Mouse (Mus musculus) left cerebral cortex, postnatal 14 days (tissue): ENCODE data around the gene Slc25a39. TPM values are rescaled to one million over a fixed set of nuclear protein-coding genes. Genes with fewer than 3 reads are reported as not detected.
"Not testable (repeated sequence)": the region's sequence is repeated elsewhere in the genome, so short reads cannot be mapped to it uniquely, and the experiment has no call there.

ENCODE experiments used
- DNase-seq, 2 experiments: peaks; one replicate each; pipeline ENCODE4 v3.0.0; 2021 to 2022; ENCODE audit warnings: low spot score in 2 of 2, mixed read lengths in 1 of 2
- intact Hi-C: fragments of 180-260 bp; cut with DNase I; formaldehyde crosslinking; loops from one replicate; pipeline ENCODE4 v1.15.1; 2025
- total RNA-seq, 2 experiments: library from RNA; stranded (reverse); gene quantifications; 2 replicates each; pipeline ENCODE4 v1.2.3; 2021

The Slc25a39 gene
- total RNA-seq, 2 experiments from 2014 or later = 71.0 to 71.3 TPM

DNA sequence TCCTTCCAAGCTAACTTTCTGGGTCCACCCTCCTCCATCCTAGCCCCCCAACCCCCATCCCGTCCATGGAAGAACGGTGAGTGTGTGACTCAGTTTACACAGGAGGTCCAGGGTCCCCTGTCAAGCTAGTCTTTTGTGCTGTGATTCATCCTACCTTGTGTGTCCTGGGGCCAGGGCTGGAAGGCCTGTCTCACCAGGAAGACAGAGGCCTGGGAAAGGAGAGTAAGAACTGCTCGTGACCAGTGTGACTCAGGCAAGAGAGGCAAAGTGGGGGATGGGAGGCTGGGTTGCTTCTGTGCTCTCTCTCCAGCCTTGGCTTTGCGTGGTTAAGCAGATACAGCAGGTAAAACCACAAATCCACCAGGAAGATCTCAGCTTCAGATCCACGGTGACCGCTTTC is 16.9 kb upstream of the Slc25a39 start:
- DNase-seq = no peak
- intact Hi-C loops = no loop called here

DNA sequence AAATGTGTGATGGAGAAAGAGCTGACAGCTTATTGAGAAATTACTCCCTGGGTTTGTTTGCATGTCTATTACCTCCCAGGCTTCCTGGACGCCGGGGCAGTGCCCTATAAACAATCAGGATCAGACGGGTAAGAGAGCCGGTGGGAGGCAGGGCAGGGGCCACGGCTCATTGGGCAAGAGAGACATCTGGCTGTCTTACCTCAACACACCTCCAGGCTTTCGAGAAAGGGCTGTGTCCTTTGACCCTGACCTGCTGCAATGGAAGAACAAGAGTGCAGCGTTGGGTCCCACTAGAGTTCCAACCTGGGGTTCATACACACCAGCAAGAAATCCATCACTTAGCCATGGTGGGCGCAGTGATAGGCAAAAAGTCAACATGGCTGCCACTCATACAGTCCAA is 13.8 kb upstream of the Slc25a39 start:
- no peak for DNase-seq
- intact Hi-C loops = no loop called here

DNA sequence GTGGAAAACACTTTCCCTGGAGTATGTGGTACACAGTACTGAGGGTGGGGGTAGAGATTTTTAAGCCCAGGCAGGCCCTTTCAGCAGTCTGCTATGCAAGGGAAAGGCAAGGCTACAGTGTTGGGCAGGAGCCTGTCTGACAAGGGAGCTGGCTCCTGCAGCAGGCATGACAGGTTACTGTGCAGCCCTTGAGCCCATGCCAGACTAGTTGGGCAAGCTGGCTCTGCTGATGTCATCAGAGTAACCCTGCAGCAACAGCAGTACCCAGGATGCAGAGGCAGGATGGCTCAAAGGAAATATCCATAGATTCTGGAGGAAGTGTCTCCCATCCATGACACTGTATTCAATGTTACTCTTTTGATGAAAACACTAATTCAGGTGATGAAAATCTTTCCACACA is 11.1 kb upstream of the Slc25a39 start:
- no peak for DNase-seq
- intact Hi-C loops = no loop called here

DNA sequence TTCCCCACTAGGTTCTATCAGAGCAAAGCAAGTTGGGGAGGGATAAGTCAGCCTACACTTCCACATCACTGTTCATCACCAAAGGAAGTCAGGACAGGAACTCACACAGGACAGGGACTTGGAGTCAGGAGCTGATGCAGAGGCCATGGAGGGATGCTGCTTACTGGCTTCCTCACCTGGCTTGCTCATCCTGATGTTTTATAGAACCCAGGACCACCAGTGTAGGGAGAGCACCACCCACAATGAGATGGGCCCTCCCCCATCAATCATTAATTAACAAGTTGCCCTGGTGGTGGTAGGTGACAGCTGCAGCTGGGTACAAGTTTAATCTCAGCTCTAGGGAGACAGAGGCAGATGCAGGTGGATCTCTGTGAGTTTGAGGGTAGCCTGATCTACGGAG is 9.4 kb upstream of the Slc25a39 start:
- DNase-seq = no peak
- intact Hi-C loops = no loop called here

DNA sequence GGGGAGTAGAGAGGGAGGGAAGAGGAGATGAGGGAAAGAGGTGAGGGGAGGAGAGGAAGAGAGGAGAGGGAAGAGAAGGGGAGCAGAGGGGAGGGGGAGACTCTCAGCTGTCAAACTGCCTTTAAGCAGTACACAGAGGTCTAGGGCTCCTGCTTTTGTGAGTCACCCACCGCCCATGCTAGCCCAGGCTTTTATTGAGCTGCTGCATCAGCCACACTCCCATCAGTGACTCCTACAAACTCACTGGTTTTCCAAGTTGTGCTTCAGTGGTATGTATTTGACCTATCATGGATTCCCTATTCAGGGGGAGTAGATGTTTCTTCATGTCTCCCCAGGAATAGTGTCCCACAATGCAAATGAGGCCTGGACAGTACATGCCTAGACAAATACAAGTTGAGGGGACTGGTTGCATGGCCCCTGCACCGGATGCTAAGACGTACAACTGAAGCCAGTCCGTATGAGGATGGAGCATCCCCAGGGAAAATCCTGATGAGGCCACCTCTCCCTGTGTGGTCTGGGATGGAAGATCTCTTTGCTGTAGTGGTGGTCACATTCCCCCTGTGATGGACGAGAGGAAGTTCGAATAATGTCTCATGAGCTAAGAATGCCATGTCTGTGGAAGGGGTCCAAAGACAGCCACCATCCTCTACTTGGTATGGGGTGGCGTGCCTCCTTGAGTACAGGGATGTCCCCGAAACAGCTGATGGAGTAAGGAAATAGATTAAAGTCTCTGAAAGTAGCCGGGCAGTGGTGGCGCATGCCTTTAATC is 7.5 kb upstream of the Slc25a39 start:
- DNase-seq = no peak
- intact Hi-C loops = no loop called here

DNA sequence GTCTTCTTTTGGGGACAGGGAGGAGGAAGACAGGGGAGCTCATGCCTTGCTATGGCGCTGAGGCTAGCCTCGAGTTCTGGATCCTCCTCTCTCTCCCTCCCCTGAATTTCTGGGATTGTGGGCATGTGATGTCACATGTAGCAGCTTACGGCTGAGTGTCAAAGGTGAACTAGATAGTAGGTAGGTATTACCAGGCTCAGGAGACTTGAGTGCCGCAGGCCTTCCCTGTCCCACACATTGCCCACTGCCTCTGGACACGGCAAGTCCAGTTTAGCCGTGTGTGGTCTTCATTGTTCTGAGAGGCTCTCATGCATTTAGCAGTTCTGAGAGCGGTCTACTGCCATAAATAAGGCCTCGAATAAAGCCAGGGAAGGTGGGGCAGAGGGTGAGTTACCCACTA is 5.3 kb upstream of the Slc25a39 start:
- no peak for DNase-seq
- intact Hi-C loops = no loop called here

DNA sequence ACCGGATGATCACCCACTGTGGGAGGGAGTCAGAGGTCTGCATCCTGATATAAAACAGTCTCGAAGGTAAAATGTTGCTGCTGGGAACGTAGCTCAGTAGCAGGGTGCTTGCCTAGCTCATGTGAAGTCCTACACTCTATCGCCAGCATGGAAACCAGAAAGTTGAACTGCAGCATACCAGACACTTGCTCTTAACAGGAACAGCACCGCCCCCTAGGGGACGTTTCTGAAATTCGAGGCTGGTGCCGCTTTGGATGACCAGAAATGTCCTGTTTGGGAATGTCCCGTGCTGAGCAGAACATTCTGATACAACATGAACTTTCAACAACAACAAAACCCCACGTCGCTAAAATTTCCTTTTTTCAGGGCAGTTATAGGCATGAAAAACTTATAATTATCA is 4.0 kb upstream of the Slc25a39 start:
- intact Hi-C loops = loop anchor here (2.0 kb wide), 1 partner anchor 103 kb away; no protein-coding TSS in a partner anchor
- DNase-seq = peak; percentile 93 to 95

DNA sequence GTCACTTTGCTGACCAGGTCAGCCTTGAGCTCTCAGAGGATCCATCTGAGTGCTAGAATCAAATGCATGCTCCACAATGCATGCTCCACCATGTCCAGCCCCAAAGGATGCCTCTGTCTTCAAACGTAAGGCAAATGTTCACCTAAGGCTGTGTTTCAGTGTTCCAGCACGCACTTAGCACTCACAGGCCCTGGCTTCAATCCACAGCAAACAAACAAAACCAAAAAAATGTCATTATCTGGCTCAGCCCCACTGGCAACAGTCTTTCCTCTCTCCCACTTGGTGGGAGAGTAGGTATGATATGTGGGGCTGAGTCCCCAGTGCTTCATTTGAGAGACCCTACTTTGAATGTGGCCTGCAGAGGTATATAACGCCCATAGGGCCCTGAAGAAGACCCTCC is 3.3 kb upstream of the Slc25a39 start:
- intact Hi-C loops = loop anchor here (2.0 kb wide), 1 partner anchor 102 kb away; no protein-coding TSS in a partner anchor
- DNase-seq = no peak

DNA sequence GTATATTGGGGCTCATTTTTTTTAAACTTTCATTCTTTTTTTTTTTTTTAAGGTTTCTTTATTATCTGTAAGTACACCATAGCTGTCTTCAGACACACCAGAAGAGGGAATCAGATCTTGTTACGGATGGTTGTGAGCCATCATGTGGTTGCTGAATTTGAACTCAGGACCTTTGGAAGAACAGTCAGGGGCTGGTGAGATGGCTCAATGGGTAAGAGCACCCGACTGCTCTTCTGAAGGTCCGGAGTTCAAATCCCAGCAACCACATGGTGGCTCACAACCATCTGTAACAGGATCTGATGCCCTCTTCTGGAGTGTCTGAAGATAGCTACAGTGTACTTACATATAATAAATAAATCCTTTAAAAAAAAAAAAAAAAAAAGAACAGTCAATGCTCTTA is 2.6 kb upstream of the Slc25a39 start:
- intact Hi-C loops = loop anchor here (2.0 kb wide), 1 partner anchor 102 kb away; no protein-coding TSS in a partner anchor
- DNase-seq = not testable (repeated sequence)

DNA sequence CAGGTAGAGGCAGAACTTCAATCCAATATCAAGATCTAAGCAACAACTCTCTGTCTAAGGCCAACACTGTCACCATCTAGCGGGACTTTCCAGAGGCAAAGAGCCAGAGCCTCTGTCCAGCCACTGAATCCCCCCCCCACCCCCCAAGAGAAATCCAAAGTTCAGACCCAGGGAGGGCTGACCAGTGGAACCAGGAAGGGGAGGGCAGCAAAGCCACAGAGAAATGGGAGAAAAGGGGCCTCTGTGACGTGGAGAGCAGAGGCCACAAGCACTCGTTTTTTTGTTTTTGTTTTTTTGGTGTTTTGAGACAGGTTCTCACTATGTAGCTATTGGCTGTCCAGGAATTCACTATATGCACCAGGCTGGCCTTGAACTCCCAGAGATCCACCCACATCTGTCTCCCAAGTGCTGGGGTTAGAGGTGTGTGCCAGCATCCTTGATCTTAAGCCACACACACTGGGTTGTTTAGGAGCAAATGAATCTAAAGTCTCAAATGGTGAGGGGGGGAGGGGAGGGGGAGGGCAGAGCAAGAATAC is 2.1 kb upstream of the Slc25a39 start:
- intact Hi-C loops = loop anchor here (2.0 to 5.0 kb wide), 3 partner anchors 21 to 113 kb away; partner anchors contain the start of genes Atxn7l3 and Grn
- no peak for DNase-seq

DNA sequence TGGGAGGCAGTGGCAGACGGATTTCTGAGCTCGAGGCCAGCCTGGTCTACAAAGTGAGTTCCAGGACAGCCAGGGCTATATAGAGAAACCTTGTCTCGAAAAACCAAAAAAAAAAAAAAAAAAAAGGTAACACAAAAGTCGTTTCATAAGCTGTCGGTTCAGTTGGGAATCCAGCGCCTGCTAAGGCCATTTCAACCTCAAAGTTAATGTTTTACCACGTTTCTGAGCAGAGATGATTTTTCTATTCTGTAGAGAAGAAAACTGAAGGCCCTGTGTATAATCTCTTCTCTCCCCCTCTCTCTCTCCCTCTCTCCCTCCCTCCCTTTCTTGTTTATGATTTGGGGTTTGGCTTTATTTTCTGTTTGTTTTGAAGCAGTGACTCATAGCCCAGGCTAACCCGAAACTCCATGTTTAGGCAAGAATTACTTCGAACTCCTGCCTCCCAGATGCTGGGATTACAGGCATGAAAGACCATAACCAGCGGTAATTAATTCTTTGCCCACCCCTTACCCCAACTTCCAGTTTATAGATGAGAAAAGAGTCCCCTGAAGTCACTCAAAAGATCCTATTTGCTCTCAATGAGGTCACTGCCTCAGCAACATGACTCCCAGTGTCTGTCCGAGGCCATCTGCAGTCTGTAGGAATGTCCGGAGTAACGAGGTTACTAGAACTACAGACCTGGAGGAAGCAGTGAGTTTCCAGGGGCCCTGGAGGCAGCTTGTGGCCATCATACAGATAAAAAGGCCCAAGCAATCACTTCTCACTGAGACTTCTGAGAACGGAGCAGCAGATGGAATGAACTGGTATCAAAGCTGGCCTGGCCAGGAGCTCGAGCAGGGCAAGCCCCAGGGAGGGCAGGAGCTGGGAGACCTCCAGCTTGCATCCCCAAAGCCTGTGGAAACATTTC is 1.4 kb upstream of the Slc25a39 start:
- no peak for DNase-seq
- intact Hi-C loops = loop anchor here (1.0 to 5.0 kb wide), 3 partner anchors 22 to 112 kb away; partner anchors contain the start of genes Atxn7l3 and Grn

DNA sequence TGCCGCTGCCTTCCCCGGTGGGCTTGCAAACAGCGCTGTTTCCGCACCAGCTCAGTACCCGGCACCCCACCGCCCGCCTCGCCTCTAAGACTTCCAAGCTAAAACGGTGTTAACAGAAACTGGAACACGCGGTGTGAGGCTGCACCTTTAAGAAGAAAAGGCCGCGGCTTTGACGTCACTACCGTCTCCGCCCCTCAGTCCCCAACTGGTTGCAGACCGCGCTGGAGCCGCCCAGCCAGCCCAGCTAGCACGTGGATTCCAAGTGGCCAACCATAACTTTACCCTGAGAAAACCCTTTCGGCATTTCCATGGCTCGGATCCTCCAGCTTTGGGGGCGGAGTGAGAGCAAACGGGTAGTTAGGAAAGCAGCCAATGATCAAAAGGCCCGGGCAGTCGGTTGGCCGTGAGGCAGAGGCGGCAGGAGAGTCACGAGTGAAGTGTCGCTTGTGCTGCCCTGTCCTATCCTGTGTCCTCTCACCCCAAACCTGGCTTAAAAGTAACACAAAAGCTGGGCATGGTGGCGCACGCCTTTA is 664 bp upstream of the Slc25a39 start:
- intact Hi-C loops = loop anchor here (1.0 to 5.0 kb wide), 3 partner anchors 22 to 111 kb away; partner anchors contain the start of genes Atxn7l3 and Grn
- DNase-seq = peak; percentile 97 to 99

DNA sequence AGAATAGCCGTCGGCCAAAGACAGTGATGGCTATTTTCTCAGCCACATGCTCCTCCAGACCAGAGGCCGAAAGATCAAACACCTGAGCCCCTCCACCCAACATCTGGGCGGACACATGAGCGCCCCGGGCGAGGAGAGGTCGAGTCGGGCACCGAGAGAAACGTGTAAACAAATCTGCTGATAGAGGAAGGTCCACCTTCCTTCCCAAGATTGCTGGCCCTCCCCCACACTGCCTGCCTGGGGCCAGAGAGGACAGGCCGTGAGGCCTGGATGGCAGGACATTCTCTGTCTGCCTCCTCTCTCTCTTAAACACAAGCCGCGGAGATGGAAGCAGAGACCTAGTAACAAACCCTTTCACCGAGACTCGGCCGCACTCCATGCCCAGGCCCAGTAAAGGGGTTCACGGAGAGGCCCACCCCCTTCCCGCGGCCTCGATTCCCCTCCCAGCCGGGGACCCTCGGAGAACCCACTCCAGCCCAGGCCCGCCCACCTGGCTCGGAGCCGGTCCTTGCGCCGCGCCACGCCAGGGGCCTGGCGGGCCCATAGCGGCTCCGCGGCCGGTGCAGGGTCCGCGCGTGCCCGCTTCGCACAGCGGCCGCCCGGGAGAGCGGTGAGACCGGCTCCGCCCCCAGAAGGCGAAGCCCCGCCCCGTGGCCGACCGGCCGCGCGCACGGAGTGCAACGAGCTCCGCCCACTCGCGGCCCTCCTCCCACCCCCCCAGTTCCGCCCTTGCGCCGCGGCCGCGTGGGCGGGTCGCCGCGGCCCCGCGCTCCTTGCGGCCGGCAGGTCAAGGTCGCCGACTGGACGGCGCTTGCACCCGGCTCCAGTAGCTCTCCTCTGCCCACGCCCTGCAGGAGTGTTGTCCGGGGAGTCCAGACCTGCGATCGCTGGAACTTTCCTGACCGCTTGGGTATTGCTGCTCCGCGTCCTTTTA is 579 bp downstream of the Slc25a39 start:
- peak; percentile 85 to 89 for DNase-seq
- intact Hi-C loops = loop anchor here (5.0 kb wide), 1 partner anchor 110 kb away; the partner anchor contains the start of gene Atxn7l3

DNA sequence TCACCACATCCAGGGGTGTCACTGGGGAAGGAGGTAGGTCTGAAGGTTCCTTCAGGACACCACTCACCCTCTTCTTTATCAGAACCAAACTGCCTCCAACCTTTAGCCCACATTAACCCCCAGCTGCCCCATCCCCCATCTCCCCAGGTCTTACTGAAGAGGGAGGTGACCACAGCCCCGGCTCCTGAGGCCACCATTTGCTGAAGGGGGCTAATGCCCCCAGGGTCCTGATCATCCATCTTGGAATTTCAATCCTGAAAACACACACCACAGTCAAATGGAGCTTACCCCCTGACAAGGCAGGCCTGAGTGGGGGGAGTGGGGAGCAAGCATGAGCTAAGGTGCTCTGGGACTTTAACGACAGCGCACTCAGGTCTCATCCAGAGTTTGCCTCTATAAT is 1.3 kb downstream of the Slc25a39 start:
- intact Hi-C loops = loop anchor here (5.0 kb wide), 1 partner anchor 109 kb away; the partner anchor contains the start of gene Atxn7l3
- no peak for DNase-seq

DNA sequence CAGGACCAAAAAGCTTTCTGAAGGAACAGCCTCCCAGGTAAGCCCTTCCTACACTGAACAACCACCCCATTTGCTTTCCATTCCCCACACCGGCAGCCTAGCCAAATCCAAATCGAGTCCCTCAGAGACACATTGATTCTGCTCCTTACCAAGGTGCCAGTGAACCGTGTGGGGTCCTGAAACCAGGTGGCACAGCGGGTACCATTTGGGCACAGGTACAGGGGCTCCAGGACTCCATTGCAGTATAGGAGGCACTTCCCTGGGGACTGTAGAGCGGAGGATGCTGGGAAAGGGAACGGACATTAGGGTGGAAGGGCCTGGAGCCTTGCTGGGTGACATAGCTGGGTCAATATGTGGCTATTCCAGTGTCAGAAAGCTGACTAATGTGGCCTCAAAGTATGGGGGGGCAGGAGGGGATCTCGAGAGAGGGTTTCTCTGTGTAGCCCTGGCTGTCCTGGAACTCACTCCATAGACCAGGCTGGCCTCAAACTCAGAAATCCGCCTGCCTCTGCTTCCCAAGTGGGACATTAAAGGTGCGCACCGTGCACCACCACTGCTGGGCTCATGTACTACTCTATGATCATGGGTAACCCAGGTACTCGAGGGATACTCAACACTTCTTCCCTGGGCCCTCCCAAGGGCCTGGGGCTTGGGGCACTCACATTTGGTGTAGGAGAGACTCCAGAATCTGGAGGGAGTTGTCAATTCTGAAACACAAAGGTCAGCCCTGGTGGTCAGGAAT is 2.0 kb downstream of the Slc25a39 start:
- DNase-seq = no peak
- intact Hi-C loops = loop anchor here (5.0 kb wide), 1 partner anchor 108 kb away; the partner anchor contains the start of gene Atxn7l3

DNA sequence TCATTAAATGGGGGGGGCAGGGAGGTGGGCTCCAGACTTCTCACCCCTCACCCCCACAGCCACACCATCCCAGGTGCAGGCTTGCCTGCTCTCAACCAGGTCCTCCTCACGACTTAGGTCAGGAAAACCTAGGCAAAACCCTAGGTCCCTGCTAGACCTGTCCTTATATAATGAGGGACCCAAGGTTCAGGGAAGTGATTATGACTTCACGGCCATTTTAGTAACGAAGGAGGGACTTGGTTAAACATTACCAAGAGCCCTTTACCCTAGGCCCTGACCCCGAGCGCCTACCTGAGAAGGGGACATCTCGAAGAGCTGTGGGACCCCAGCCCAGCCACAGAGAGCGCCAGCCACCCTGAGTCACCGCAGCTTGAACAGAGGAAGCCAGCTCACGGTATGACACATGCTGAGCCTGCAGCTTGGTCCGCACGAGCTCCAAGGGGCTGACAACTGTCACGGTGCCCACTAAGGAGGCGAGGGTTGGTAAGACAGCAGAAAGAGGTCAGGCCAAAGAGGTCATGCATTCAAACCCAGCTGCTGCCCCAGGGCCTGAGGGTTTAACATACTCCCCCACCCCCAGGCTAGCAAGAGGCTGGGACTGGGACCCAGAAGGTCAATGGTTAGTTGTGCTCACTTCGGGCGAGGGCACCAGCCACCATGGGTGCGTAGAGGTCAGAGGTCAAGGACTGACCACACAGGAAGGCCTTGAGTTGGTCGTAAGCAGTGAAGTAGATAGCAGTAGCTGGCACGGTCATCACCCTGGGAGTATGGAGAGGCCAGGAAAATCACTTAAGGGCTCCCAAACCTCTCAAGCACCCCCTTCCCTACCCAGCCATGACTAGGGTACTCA is 3.4 kb downstream of the Slc25a39 start:
- DNase-seq = peak in 1 of 2 experiments; percentile 15
- intact Hi-C loops = loop anchor here (5.0 kb wide), 1 partner anchor 107 kb away; the partner anchor contains the start of gene Atxn7l3

DNA sequence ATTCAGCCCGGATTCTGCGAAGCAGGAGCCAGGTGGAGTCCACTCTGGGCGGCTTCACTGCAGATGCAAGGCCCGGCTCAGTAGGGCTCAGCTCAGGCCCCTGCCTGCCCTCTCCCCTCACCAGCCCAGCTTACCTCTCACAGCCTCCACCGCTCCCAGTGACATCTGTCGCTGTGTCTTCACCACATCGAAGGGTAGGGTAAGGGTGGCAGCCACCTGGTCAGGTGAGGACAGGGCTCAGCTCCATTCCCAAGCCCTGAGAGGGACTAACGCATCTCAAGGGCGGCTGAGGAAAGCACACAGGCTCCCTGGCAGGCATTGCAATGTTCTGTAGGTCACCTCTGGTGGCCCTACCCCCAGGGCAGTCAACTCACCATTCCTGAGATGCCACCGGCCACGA is 4.1 kb downstream of the Slc25a39 start:
- intact Hi-C loops = no loop called here
- no peak for DNase-seq
